Mouse (Mus musculus) erythroblast, adult 5-6 weeks (primary cell): ENCODE results near the gene Nufip2. TPM values are rescaled to one million over a fixed set of nuclear protein-coding genes. Genes with fewer than 3 reads are reported as not detected.
"Not testable (repeated sequence)": the region's sequence is repeated elsewhere in the genome, so short reads cannot be mapped to it uniquely, and the experiment has no call there.

Experiments used
- ATAC-seq: replicated peaks from 2 replicates; pipeline ENCODE4 v1.8.0; 2016; ENCODE audit warnings: moderate number of reproducible peaks, mild to moderate bottlenecking, moderate TSS enrichment, inconsistent platforms; ENCODE audit not compliant: poor library complexity, low FRiP score, severe bottlenecking
- total RNA-seq, 2 experiments: library from RNA; stranded (forward) in 1 of 2; stranded (reverse) in 1 of 2; fragments of 150-400 nt in 1 of 2; fragments of 200-764, 138-1000 nt in 1 of 2; gene quantifications; 2 replicates each; pipeline versions ENCODE4 v1.2.3 to v1.2.4; 2015 to 2017; ENCODE audit warnings: low replicate concordance in 2 of 2

Gene Nufip2
- total RNA-seq, 2 experiments from 2014 or later = 21.2 to 29.8 TPM

GRCm38 (mm10) chr11:77697232-77697631 lies 11.3 kb downstream of the Nufip2 start:
- ATAC-seq = no peak

- ATAC-seq = peak; percentile 80; the same call in 1 of the 2 replicates
Observed at GRCm38 (mm10) chr11:77705920-77706319, 20.0 kb downstream of the Nufip2 start.

- no peak for ATAC-seq
Observed at GRCm38 (mm10) chr11:77709039-77709438, 23.1 kb downstream of the Nufip2 start.

DNA sequence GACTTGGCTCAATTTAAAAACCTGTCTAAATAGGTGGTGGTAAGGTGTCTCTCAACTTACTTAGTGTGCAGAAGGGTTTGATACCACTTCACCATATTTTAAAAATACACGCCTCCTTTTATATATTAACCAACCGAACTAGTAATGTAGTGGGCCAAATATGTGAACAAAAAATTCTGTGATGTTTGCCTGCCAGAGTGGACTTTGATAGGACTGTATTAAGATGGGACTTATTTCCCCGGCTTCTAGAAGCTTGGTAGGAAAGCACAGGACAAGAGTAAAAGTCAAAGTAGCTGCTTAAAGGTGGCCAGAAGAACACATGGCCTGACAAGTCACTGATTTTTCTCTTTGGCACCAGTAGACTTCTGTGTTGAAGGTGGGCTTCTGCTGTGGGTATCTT lies 27.8 kb downstream of the Nufip2 start:
- no peak for ATAC-seq

GRCm38 (mm10) chr11:77719055-77719454 lies 33.1 kb downstream of the Nufip2 start:
- ATAC-seq = no peak

DNA sequence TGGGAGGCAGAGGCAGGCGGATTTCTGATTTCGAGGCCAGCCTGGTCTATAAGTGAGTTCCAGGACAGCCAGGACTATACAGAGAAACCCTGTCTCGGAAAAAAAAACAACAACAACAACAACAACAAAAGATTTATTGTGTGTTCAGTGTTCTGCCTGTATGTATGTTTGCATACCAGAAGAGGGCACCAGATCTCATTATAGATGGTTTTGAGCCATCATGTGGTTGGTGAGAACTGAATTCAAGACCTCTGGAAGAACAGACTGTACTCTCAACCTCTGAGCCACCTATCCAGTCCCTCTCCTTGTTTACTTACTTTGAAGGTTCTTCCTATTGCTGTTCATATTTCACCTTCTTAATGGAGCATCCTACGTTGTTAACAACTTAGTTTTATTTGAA lies 35.4 kb downstream of the Nufip2 start:
- ATAC-seq = no peak

GRCm38 (mm10) chr11:77724766-77725165 lies 38.8 kb downstream of the Nufip2 start:
- no peak for ATAC-seq

DNA sequence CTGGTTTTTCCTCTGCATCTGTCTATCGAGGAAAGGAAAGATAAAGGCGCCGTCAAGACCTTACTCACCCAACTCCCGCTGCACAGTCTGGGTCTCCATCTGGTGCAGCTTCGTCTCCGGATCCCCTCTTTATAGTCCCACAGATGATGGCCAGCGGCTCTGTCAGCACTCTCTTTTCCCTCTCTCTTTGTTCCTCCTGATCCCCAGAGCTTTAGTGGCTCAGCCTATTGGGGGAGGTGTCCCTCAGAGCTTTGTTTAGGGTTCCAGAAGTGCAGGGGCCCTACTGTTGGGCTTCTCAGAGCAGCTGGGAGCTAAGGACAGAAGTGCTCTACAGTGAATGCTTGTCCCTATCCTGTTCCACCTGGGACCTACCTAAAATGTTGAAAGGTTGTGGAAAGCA lies 39.2 kb downstream of the Nufip2 start, which contains the start of gene Cryba1:
Gene Cryba1, minus strand, starts transcription at position 101 of the 400 bp plus-strand sequence.
- no peak for ATAC-seq

GRCm38 (mm10) chr11:77728587-77728986 lies 42.6 kb downstream of the Nufip2 start:
- no peak for ATAC-seq

DNA sequence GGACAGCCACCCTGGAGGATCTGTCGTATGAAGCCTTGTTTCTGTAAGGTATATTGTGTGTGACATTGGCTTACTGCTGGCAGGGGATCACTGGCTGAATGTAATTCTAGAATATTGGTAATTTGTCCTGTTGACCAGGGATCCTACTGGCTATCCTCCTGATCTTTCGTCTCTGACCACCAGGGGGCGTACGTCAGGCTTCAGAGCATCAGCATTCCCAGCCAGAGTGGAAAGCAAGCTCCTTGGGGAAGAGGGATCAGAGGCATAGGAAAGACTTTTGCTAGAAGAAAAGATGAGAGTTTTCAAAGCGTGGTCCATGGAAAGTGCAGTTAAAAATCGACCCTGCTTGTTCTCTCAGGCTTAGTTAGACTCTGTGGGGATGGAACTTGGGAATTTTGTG lies 51.3 kb downstream of the Nufip2 start:
- ATAC-seq = peak; percentile 84

- no peak for ATAC-seq
Observed at GRCm38 (mm10) chr11:77738555-77738954, 52.6 kb downstream of the Nufip2 start.

DNA sequence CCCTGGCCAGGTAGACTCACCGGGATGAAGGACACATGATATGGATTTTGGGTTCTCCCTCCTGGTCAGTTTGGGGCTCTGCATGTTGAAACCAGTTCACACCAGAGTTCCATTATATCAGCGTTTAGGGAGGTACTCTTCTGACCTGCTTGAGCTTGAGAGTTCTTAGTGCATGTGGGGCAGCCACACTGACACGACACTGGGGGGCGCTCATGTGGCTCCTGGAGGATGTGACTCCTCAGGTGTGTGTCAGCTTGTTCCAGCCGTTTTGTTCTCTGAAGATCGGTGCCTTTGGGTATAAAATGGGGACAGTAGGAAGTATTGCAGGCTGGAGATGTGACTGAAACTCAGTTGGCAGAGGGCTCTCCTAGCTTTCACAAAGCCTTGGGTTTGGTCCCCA lies 58.0 kb downstream of the Nufip2 start:
- 0 out of 2 replicates have a peak, but pooled peaks have one; percentile 52 for ATAC-seq

DNA sequence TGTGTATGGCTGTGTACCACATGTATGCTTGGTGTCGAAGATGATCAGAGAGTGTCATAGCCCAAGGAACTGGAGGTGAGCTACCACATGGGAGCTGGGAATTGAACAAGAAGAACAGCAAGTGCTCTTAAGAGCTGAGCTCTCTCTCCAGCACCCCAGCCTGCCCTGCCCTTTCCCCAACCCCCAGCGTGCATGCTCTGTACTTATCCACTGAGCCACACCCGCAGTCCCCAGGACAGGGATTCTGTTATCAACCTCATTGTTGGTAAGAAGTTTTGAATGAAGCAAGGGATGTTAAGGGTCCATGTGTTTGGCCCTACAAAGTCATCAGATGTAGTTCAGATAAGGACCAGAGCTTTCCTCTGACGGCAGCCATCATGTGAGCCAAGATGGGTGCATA lies 60.7 kb downstream of the Nufip2 start:
- ATAC-seq = no peak

GRCm38 (mm10) chr11:77747103-77747502 lies 61.1 kb downstream of the Nufip2 start:
- not testable (repeated sequence) for ATAC-seq

GRCm38 (mm10) chr11:77748996-77749395 lies 63.0 kb downstream of the Nufip2 start:
- no peak for ATAC-seq

DNA sequence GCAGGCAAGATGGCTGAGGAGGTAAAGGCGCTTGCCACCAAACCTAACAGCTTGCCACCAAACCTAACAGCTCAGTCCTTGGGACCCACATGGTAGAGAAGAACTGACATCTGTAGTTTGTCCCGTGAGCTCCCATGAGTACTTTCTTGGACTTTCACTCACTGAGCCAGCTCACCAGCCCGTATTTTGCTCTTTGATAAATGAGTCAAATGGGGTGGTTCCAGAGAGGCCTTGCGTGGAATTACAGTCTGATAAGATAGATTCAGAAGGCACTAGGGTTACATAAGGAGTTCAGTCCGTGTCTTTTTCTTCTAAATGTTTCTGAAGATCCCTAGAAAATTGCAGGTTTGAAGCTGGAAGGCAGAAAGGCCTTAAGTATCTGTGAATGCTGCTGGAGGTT lies 66.6 kb downstream of the Nufip2 start:
- ATAC-seq = peak; percentile 75

- peak; percentile 76 for ATAC-seq
Observed at GRCm38 (mm10) chr11:77753469-77753868, 67.5 kb downstream of the Nufip2 start.

DNA sequence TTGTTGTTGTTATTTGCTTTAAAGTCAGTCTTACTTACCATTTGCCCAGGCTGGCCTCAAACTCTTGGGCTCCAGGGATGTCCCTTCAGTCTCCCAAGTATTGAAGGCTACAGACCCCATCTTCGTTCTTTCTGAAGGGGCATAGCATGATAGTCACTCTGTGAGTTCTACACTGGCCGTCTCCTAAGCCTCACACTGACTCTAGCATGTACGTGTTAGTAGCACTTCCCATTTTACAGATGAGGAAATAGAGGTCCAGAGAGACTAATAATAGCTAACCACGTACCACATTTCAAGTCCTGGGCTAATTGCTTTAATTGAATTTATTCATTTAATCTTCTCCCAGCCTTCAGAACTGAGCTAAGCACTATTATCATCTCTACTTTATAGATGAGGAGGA lies 74.1 kb downstream of the Nufip2 start:
- ATAC-seq = no peak

DNA sequence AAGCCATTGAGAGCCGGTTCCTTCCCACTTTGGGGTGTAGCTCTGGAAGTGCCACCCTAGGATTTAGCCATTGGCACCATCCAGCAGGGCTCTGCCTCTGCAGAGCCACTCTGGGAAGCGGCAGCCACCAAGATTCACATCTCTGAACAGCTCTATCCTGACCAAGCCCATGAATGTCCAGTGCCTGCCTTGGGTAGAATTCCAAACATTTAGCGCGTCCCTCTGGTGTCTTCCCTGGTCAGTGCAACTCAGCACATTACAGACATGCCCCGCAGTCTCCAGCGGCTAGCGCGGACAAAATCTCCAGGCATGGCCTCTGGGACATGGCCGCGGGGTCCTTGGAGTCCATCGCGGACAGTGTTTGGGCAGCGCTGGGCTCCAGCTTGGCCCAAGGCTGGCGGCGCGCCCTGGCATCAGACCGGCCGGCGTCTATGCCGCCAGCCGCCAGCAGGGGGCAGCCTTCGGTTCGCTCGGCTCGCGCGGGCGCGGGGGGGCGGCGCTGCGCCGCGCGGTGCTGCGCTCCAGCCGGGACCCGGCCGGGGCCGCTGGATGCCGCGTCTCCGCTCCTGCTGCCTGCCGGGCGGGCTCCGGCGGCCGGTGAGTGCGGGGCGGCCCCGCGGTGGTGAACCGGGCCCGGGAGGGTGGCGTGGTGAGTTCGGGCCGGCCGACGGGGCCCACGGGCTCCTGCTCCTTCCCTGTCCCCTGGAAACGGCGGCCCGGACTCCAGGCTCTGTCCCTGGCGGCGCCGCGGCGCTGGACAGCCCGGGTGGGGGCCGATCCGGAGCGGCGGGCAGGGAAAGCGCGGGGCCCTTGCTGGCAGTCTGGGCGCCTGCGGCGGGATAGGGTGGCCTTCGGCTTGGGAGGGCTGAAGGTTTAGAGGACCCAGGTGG lies 77.1 kb downstream of the Nufip2 start, which contains the start of gene Myo18a:
Gene Myo18a, plus strand, starts transcription at position 464 of the 890 bp plus-strand sequence.
- peak; percentile 58 for ATAC-seq

DNA sequence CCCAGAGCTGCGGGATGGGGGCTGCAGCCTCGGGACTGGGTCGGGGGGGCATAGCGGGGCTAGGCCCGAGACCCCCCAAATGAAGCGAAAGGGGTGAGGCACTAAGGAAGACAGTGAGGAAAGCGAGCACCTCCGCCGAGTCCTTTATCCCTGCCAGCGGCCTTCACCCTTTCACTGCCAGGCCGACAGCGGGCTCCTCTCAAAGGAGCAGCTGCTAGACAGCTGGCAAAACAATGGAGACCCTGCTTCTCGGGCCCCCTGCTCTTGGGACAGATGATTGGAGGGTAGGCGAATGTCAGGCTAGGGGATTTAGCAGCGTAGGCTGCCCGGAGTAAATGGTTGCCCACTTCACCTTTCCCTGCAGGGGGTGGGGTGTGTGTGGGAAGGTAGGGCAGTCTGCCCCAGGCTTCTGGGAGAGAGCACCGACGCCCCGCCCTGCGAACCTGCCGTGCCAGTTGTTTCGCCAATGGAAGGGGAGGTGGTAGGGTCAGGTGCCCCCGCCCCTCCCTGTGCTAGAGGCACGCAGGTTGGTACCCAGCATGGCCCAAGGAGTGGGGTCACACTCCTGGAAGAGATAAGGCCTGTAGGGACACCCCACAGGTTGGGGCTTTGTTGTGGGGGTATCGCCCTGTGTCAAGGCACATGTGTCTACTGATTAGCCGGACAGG lies 77.9 kb downstream of the Nufip2 start:
- ATAC-seq = peak; percentile 61
